Mouse (Mus musculus): ENCODE results near the gene Rpl10. TPM values are rescaled to one million over a fixed set of nuclear protein-coding genes. Genes with fewer than 3 reads are reported as not detected.

The Rpl10 gene
- polyA plus RNA-seq, 2 experiments = 522 to 1,216 TPM

GRCm38 (mm10) chrX:74243807-74244206 is 26.8 kb upstream of the Rpl10 start:
- peak; percentile 49 to 73 (median 49) for DNase-seq (ENCODE audit: low read depth in 3 of 3, low spot score in 3 of 3)
- H3K4me3 ChIP-seq (ENCODE audit: insufficient read depth in 1 of 2, low read depth in 2 of 2, low read length in 2 of 2) = peak overlapping the region in 1 of 2 experiments; percentile 10; a peak in 1 of 4 replicates
- peak; percentile 58; the same call in 1 of the 2 replicates for ATAC-seq (ENCODE audit: insufficient read depth)

GRCm38 (mm10) chrX:74244614-74245083 is 26.0 kb upstream of the Rpl10 start:
- H3K4me3 ChIP-seq (ENCODE audit: insufficient read depth in 1 of 2, low read depth in 2 of 2, low read length in 2 of 2) = peak overlapping the region; percentile 48 to 59; a peak in 3 of 4 replicates
- WGBS (ENCODE audit: insufficient replicate concordance) = 24% methylated on average over 3 of the region's 3 CpGs
- DNase-seq (ENCODE audit: low read depth in 3 of 3, low spot score in 3 of 3) (no peak), ATAC-seq (ENCODE audit: insufficient read depth) (no peak)
- no peaks in the 10 kb centered on the region for H3K9me3 ChIP-seq (ENCODE audit: control insufficient read depth, low read length)
- no peaks in the 10 kb centered on the region; the same call in 1 of the 2 replicates for H3K27me3 ChIP-seq (ENCODE audit: control insufficient read depth, insufficient read depth, low read length)
- TF ChIP-seq EP300 (IDR thresholded peaks at IDR 0.05; ENCODE audit: low read depth) (no peak), CTCF (IDR thresholded peaks at IDR 0.05; ENCODE audit: low read depth) (no peak)
- H3K27ac ChIP-seq = no peak overlapping the region
- H3K4me1 ChIP-seq (replicated peaks; ENCODE audit: control insufficient read depth in 2 of 2, insufficient read depth in 2 of 2, low read length in 1 of 2) = peaks cover 10 to 18% of the 10 kb centered on the region in 2 experiments
- H3K36me3 ChIP-seq (replicated peaks; ENCODE audit: control insufficient read depth, insufficient read depth, low read depth) = no peaks in the 10 kb centered on the region
- no peak overlapping the region for H3K9ac ChIP-seq (replicated peaks)
- peak overlapping the region; percentile 83 for H3K4me2 ChIP-seq (ENCODE audit: low read depth)

More at GRCm38 (mm10) chrX:74243807-74244206, 26.8 kb upstream of the Rpl10 start:
- Histone ChIP-seq H3K27me3 (ENCODE audit: control insufficient read depth, insufficient read depth, low read length) (no peaks in the 10 kb centered on the region), H3K4me2 (ENCODE audit: low read depth) (peak overlapping the region; percentile 83), H3K9me3 (ENCODE audit: control insufficient read depth, low read length) (no peaks in the 10 kb centered on the region), H3K9ac (replicated peaks) (no peak overlapping the region), H3K4me1 (replicated peaks; ENCODE audit: control insufficient read depth in 2 of 2, insufficient read depth in 2 of 2, low read length in 1 of 2) (peaks cover 10 to 14% of the 10 kb centered on the region in 2 experiments), H3K27ac (no peak overlapping the region; the same call in 1 of the 2 replicates), H3K36me3 (replicated peaks; ENCODE audit: control insufficient read depth, insufficient read depth, low read depth) (no peaks in the 10 kb centered on the region)
- 17% methylated on average over 3 of the region's 3 CpGs for WGBS (ENCODE audit: insufficient replicate concordance)
- peak; percentile 16; the same call in 1 of the 2 replicates for TF ChIP-seq CTCF (IDR thresholded peaks at IDR 0.05; ENCODE audit: low read depth)
- TF ChIP-seq EP300 (IDR thresholded peaks at IDR 0.05; ENCODE audit: low read depth) = no peak

GRCm38 (mm10) chrX:74245107-74245506 is 25.5 kb upstream of the Rpl10 start:
- ATAC-seq (ENCODE audit: insufficient read depth) (no peak), DNase-seq (ENCODE audit: low read depth in 3 of 3, low spot score in 3 of 3) (no peak)
- Histone ChIP-seq H3K4me2 (ENCODE audit: low read depth) (peak overlapping the region; percentile 83), H3K36me3 (replicated peaks; ENCODE audit: control insufficient read depth, insufficient read depth, low read depth) (no peaks in the 10 kb centered on the region), H3K27ac (no peak overlapping the region), H3K4me1 (replicated peaks; ENCODE audit: control insufficient read depth in 2 of 2, insufficient read depth in 2 of 2, low read length in 1 of 2) (peaks cover 10 to 18% of the 10 kb centered on the region in 2 experiments), H3K9me3 (ENCODE audit: control insufficient read depth, low read length) (no peaks in the 10 kb centered on the region), H3K9ac (replicated peaks) (no peak overlapping the region; the same call in 1 of the 2 replicates), H3K4me3 (ENCODE audit: insufficient read depth in 1 of 2, low read depth in 2 of 2, low read length in 2 of 2) (peak overlapping the region; percentile 25 to 59; a peak in 3 of 4 replicates), H3K27me3 (ENCODE audit: control insufficient read depth, insufficient read depth, low read length) (no peaks in the 10 kb centered on the region; the same call in 1 of the 2 replicates)
- no peak for TF ChIP-seq EP300 (IDR thresholded peaks at IDR 0.05; ENCODE audit: low read depth)
- no peak for TF ChIP-seq CTCF (IDR thresholded peaks at IDR 0.05; ENCODE audit: low read depth)
- WGBS (ENCODE audit: insufficient replicate concordance) = 19% methylated on average over 1 of the region's 1 CpGs

GRCm38 (mm10) chrX:74245687-74246086 is 24.9 kb upstream of the Rpl10 start:
- Histone ChIP-seq H3K9me3 (ENCODE audit: control insufficient read depth, low read length) (no peaks in the 10 kb centered on the region), H3K9ac (replicated peaks) (peak overlapping the region; percentile 24), H3K4me2 (ENCODE audit: low read depth) (peak overlapping the region; percentile 83), H3K27me3 (ENCODE audit: control insufficient read depth, insufficient read depth, low read length) (no peaks in the 10 kb centered on the region; the same call in 1 of the 2 replicates), H3K4me1 (replicated peaks; ENCODE audit: control insufficient read depth in 2 of 2, insufficient read depth in 2 of 2, low read length in 1 of 2) (peaks cover 10 to 18% of the 10 kb centered on the region in 2 experiments), H3K4me3 (ENCODE audit: insufficient read depth in 1 of 2, low read depth in 2 of 2, low read length in 2 of 2) (peak overlapping the region; percentile 55 to 59), H3K27ac (no peak overlapping the region), H3K36me3 (replicated peaks; ENCODE audit: control insufficient read depth, insufficient read depth, low read depth) (no peaks in the 10 kb centered on the region)
- DNase-seq (ENCODE audit: low read depth in 3 of 3, low spot score in 3 of 3) = no peak
- WGBS (ENCODE audit: insufficient replicate concordance) = 24% methylated on average over 21 of the region's 21 CpGs
- ATAC-seq (ENCODE audit: insufficient read depth) = peak; percentile 36
- TF ChIP-seq EP300 (IDR thresholded peaks at IDR 0.05; ENCODE audit: low read depth) = no peak
- TF ChIP-seq CTCF (IDR thresholded peaks at IDR 0.05; ENCODE audit: low read depth) = no peak

GRCm38 (mm10) chrX:74246213-74246681 is 24.4 kb upstream of the Rpl10 start:
- peak; percentile 83 for ATAC-seq (ENCODE audit: insufficient read depth)
- Histone ChIP-seq H3K9ac (replicated peaks) (peak overlapping the region; percentile 37), H3K27me3 (ENCODE audit: control insufficient read depth, insufficient read depth, low read length) (no peaks in the 10 kb centered on the region; the same call in 1 of the 2 replicates), H3K36me3 (replicated peaks; ENCODE audit: control insufficient read depth, insufficient read depth, low read depth) (no peaks in the 10 kb centered on the region), H3K4me1 (replicated peaks; ENCODE audit: control insufficient read depth in 2 of 2, insufficient read depth in 2 of 2, low read length in 1 of 2) (peaks cover 10 to 18% of the 10 kb centered on the region in 2 experiments), H3K27ac (no peak overlapping the region), H3K4me2 (ENCODE audit: low read depth) (peak overlapping the region; percentile 83), H3K4me3 (ENCODE audit: insufficient read depth in 1 of 2, low read depth in 2 of 2, low read length in 2 of 2) (peak overlapping the region; percentile 59 to 68), H3K9me3 (ENCODE audit: control insufficient read depth, low read length) (no peaks in the 10 kb centered on the region)
- TF ChIP-seq EP300 (IDR thresholded peaks at IDR 0.05; ENCODE audit: low read depth) (no peak), CTCF (IDR thresholded peaks at IDR 0.05; ENCODE audit: low read depth) (no peak)
- peak; percentile 70 to 75 (median 72) for DNase-seq (ENCODE audit: low read depth in 3 of 3, low spot score in 3 of 3)
- WGBS (ENCODE audit: insufficient replicate concordance) = 16% methylated on average over 36 of the region's 38 CpGs
